Mouse (Mus musculus): Measurements from ENCODE around the gene Etv2. TPM values are rescaled to one million over a fixed set of nuclear protein-coding genes. Genes with fewer than 3 reads are reported as not detected.

Gene Etv2
- polyA plus RNA-seq, 1 experiment from 2014 or later, result 2.6 TPM

DNA sequence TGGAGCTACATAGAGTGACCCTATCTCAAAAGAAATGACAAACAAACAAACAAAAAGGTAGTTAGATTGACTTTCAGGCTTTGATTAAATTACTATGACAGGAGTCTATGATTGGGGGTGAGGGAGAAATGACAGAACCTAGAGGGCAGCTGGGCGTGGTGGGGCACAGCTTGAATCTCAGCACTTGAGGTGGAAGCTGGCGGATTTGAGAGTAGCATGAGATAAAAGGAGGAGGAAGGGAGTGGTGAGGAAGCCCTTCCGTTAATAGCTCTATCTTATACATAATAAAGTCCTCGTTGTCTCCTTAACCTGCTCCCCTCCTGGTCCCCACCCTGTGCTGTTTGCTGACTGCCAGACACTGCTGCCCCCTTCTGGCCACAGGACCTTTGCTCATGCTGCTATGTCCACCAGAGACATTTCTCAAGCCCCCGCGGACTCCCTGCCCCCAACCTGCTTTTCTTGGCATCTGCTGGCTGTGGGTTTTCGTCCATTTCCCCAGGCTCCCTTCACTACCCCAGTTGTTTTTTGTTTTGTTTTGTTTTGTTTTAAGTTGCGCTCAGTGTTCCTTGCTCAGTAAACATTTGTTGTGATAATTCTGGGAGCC is 27.8 kb downstream of the Etv2 start:
- 21% methylated on average over 8 of the region's 8 CpGs for WGBS (ENCODE audit: insufficient replicate concordance)
- ATAC-seq (replicated peaks; ENCODE audit: insufficient number of reproducible peaks, low FRiP score, low TSS enrichment), result no peak

DNA sequence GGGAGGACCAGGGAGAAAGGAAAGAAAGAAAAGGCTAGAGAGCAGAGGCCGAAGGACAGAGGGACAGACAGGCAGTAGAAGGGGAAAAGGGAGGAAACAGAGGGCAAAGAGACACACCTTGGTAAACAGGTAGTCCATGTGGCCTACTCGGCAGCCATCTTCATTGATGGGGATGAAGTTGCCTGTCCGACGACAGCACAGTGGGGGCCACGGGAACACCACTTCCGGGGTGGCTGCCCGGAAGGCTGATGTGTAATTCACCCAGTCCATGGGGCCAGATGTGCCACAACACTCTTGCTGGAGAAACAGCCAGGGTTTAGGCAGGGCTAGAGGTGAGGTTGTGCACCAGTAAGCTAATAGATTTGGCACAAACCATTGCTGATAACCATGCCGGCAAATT is 30.7 kb downstream of the Etv2 start:
- no peak for ATAC-seq (replicated peaks; ENCODE audit: insufficient number of reproducible peaks, low FRiP score, low TSS enrichment)
- WGBS (ENCODE audit: insufficient replicate concordance), result 76% methylated on average over 8 of the region's 8 CpGs

More for the DNA sequence above, 27.8 kb downstream of the Etv2 start:
- Histone ChIP-seq H3K4me2 (no peak overlapping the region), H3K4me3 (ENCODE audit: low read depth, low read length) (no peak overlapping the region), H3K27ac (ENCODE audit: low read depth, low read length) (no peak overlapping the region), H3K4me1 (ENCODE audit: control insufficient read depth, insufficient read depth, low read length) (peaks cover 6% of the 10 kb centered on the region; the same call in 1 of the 2 replicates), H3K9me3 (replicated peaks; ENCODE audit: control insufficient read depth, low read length) (no peaks in the 10 kb centered on the region), H3K27me3 (ENCODE audit: control insufficient read depth, insufficient read depth, low read length) (0 out of 2 replicates have a peak, but pooled peaks cover 3% of the 10 kb centered on the region), H3K9ac (ENCODE audit: low read depth, low read length) (no peak overlapping the region), H3K36me3 (ENCODE audit: control insufficient read depth, insufficient read depth, low read length) (no peaks in the 10 kb centered on the region)

DNA sequence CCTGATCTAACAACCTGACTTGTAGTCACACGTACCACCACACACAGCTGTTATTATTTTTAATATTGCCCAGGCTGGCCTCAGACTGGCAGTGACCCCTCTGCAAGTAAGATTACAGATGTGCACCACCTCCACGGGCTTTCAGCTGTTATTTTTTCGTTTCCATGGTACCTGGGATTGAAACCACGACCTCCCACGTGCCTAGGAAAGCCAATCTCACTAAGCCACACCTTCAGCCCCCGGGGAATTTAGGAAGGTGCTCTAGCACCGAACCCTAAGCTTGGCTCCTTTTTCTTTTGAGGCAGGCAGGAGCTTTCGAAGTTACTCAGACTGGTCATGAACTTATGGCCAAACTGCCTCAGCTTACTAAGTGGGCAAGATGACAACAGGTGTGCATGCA is 31.2 kb downstream of the Etv2 start:
- Histone ChIP-seq H3K9me3 (replicated peaks; ENCODE audit: control insufficient read depth, low read length) (no peaks in the 10 kb centered on the region), H3K4me1 (ENCODE audit: control insufficient read depth, insufficient read depth, low read length) (no peaks in the 10 kb centered on the region), H3K4me2 (no peak overlapping the region), H3K9ac (ENCODE audit: low read depth, low read length) (no peak overlapping the region), H3K36me3 (ENCODE audit: control insufficient read depth, insufficient read depth, low read length) (no peaks in the 10 kb centered on the region), H3K4me3 (ENCODE audit: low read depth, low read length) (no peak overlapping the region), H3K27ac (ENCODE audit: low read depth, low read length) (no peak overlapping the region), H3K27me3 (ENCODE audit: control insufficient read depth, insufficient read depth, low read length) (0 out of 2 replicates have a peak, but pooled peaks cover 3% of the 10 kb centered on the region)
- 54% methylated on average over 8 of the region's 8 CpGs for WGBS (ENCODE audit: insufficient replicate concordance)
- no peak for ATAC-seq (replicated peaks; ENCODE audit: insufficient number of reproducible peaks, low FRiP score, low TSS enrichment)

More for the DNA sequence above, 30.7 kb downstream of the Etv2 start:
- Histone ChIP-seq H3K27me3 (ENCODE audit: control insufficient read depth, insufficient read depth, low read length) (0 out of 2 replicates have a peak, but pooled peaks cover 3% of the 10 kb centered on the region), H3K36me3 (ENCODE audit: control insufficient read depth, insufficient read depth, low read length) (no peaks in the 10 kb centered on the region), H3K9me3 (replicated peaks; ENCODE audit: control insufficient read depth, low read length) (no peaks in the 10 kb centered on the region), H3K27ac (ENCODE audit: low read depth, low read length) (no peak overlapping the region), H3K9ac (ENCODE audit: low read depth, low read length) (no peak overlapping the region), H3K4me1 (ENCODE audit: control insufficient read depth, insufficient read depth, low read length) (peaks cover 2% of the 10 kb centered on the region; the same call in 1 of the 2 replicates), H3K4me3 (ENCODE audit: low read depth, low read length) (no peak overlapping the region), H3K4me2 (no peak overlapping the region)

DNA sequence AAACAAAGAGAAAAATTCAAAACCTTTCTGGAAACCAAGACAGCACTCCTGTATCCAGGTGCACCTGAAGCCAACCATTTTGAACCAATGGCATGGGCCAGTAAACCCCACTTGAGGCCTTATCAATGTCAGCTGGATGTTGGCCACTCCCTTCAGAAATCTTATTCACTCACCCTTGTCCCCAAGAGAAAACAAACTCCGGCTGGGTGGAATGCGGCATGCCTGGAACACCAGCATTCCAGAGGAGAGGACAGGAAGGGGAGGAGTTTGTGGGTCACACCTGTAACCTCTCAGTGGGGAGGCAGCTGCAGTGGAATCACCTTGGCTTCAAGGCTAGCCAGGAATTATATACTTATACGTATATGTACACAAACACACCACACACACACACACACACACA is 33.1 kb downstream of the Etv2 start:
- Histone ChIP-seq H3K9me3 (replicated peaks; ENCODE audit: control insufficient read depth, low read length) (no peaks in the 10 kb centered on the region), H3K4me3 (ENCODE audit: low read depth, low read length) (no peak overlapping the region), H3K4me1 (ENCODE audit: control insufficient read depth, insufficient read depth, low read length) (no peaks in the 10 kb centered on the region), H3K9ac (ENCODE audit: low read depth, low read length) (no peak overlapping the region), H3K27me3 (ENCODE audit: control insufficient read depth, insufficient read depth, low read length) (no peaks in the 10 kb centered on the region), H3K4me2 (no peak overlapping the region), H3K27ac (ENCODE audit: low read depth, low read length) (no peak overlapping the region), H3K36me3 (ENCODE audit: control insufficient read depth, insufficient read depth, low read length) (no peaks in the 10 kb centered on the region)
- ATAC-seq (replicated peaks; ENCODE audit: insufficient number of reproducible peaks, low FRiP score, low TSS enrichment), result no peak
- 25% methylated on average over 3 of the region's 3 CpGs for whole genome bisulfite sequencing (ENCODE audit: insufficient replicate concordance)

DNA sequence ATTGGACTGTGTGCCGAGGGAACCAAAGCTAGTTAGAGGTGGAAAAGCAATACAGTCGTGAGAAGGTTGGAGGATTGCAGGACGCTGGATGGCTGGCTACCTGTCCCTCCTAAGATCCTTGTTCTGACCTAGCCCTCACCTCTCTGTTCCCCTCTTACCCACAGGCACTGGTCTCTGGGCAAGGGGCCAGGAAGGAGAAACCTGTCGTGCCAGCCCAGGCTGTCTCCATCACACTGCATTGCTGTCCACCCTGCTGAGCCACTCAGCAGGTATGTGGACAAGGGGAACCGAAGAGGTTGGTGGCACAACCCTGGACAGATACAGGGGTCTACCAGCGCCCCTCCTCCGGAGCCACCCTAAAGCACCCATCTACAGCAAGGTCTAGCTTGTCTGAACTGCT is 35.0 kb downstream of the Etv2 start:
- H3K36me3 ChIP-seq (ENCODE audit: control insufficient read depth, insufficient read depth, low read length), result no peaks in the 10 kb centered on the region
- H3K9ac ChIP-seq (ENCODE audit: low read depth, low read length), result no peak overlapping the region
- H3K4me3 ChIP-seq (ENCODE audit: low read depth, low read length), result no peak overlapping the region
- no peaks in the 10 kb centered on the region for H3K4me1 ChIP-seq (ENCODE audit: control insufficient read depth, insufficient read depth, low read length)
- H3K4me2 ChIP-seq, result no peak overlapping the region
- H3K27ac ChIP-seq (ENCODE audit: low read depth, low read length), result no peak overlapping the region
- H3K27me3 ChIP-seq (ENCODE audit: control insufficient read depth, insufficient read depth, low read length), result no peaks in the 10 kb centered on the region
- H3K9me3 ChIP-seq (replicated peaks; ENCODE audit: control insufficient read depth, low read length), result no peaks in the 10 kb centered on the region
- no peak for ATAC-seq (replicated peaks; ENCODE audit: insufficient number of reproducible peaks, low FRiP score, low TSS enrichment)
- WGBS (ENCODE audit: insufficient replicate concordance), result 75% methylated on average over 7 of the region's 7 CpGs

DNA sequence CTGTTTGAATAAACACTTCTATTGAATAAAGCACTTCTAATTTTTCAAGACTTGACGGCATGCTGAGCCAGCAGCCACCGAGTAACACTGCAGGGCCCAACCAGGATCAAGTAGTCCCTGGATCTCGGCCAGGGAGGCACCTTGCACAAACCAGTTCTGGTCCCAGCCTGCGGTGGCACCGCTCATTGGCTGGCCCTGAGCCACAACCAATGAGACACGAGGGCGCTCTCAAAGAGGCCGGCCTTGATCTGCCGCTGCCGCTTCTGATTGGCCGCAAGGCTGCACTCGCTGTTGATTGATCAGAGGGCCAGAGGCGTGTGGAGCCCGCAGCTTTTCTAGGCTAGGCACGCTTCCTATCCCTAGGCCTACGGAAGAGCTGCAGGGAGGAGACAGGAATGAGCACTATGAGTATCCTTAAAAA is 35.7 kb downstream of the Etv2 start:
- H3K9me3 ChIP-seq (replicated peaks; ENCODE audit: control insufficient read depth, low read length), result no peaks in the 10 kb centered on the region
- H3K27me3 ChIP-seq (ENCODE audit: control insufficient read depth, insufficient read depth, low read length), result no peaks in the 10 kb centered on the region
- H3K27ac ChIP-seq (ENCODE audit: low read depth, low read length), result no peak overlapping the region
- H3K4me3 ChIP-seq (ENCODE audit: low read depth, low read length), result no peak overlapping the region
- 2% methylated on average over 16 of the region's 16 CpGs for WGBS (ENCODE audit: insufficient replicate concordance)
- H3K4me2 ChIP-seq, result peak overlapping the region; percentile 46
- H3K9ac ChIP-seq (ENCODE audit: low read depth, low read length), result no peak overlapping the region; the same call in 1 of the 2 replicates
- no peaks in the 10 kb centered on the region for H3K36me3 ChIP-seq (ENCODE audit: control insufficient read depth, insufficient read depth, low read length)
- H3K4me1 ChIP-seq (ENCODE audit: control insufficient read depth, insufficient read depth, low read length), result no peaks in the 10 kb centered on the region
- peak; percentile 92 for ATAC-seq (replicated peaks; ENCODE audit: insufficient number of reproducible peaks, low FRiP score, low TSS enrichment)

DNA sequence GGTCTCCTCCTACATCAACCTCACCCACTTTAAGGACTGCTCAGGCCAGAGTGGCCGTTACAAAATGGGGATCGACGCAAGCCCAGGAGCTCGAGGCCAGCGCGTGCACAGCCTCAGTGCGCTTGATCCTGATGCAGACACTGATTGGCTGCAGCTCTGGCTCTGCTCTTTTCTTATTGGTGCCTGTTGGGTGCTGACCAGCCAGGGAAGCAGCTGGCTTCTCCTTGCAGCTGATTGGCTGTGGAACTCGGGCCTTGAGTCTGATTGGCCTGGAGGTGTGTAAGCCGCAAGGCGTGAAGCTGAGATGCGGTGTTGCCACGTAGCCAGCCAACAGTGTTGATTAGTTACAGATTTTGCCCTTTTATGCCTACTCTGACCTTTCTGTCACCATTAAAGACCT is 36.9 kb downstream of the Etv2 start, which contains the start of gene Zbtb32:
Zbtb32 (minus strand) TSS at position 124 of the 400 bp plus-strand sequence.
- H3K9ac ChIP-seq (ENCODE audit: low read depth, low read length), result no peak within 1 kb of the TSS
- H3K9me3 ChIP-seq (replicated peaks; ENCODE audit: control insufficient read depth, low read length), result no peaks in the 10 kb centered on the region
- H3K4me3 ChIP-seq (ENCODE audit: low read depth, low read length), result no peak within 1 kb of the TSS
- no peaks in the 10 kb centered on the region for H3K27me3 ChIP-seq (ENCODE audit: control insufficient read depth, insufficient read depth, low read length)
- WGBS (ENCODE audit: insufficient replicate concordance), result 86% methylated on average over 12 of the region's 12 CpGs
- no peaks in the 10 kb centered on the region for H3K4me1 ChIP-seq (ENCODE audit: control insufficient read depth, insufficient read depth, low read length)
- H3K4me2 ChIP-seq, result peak within 1 kb of the TSS; percentile 34
- no peaks in the 10 kb centered on the region for H3K36me3 ChIP-seq (ENCODE audit: control insufficient read depth, insufficient read depth, low read length)
- ATAC-seq (replicated peaks; ENCODE audit: insufficient number of reproducible peaks, low FRiP score, low TSS enrichment), result no peak
- H3K27ac ChIP-seq (ENCODE audit: low read depth, low read length), result no peak within 1 kb of the TSS

DNA sequence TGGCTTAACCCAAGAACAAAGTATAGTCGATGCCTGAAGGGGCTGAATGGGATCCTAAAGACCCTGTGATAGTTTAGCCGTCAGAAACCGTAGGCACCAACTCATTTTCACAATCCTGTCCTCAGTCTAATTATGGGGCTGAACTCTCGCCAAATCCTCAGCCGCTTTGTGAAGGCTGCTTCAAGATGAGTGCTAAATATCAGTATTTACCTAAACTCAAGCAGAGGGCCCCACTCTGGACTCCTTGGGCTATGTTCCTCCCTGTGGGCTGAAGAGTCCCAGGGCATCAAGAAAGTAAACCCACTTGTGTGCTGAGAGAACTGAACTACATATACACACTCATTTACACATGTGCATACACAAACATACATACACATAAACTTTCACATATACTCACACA is 38.8 kb downstream of the Etv2 start:
- Histone ChIP-seq H3K27me3 (ENCODE audit: control insufficient read depth, insufficient read depth, low read length) (0 out of 2 replicates have a peak, but pooled peaks cover 4% of the 10 kb centered on the region), H3K9ac (ENCODE audit: low read depth, low read length) (no peak overlapping the region), H3K9me3 (replicated peaks; ENCODE audit: control insufficient read depth, low read length) (no peaks in the 10 kb centered on the region), H3K4me2 (no peak overlapping the region), H3K4me3 (ENCODE audit: low read depth, low read length) (no peak overlapping the region), H3K4me1 (ENCODE audit: control insufficient read depth, insufficient read depth, low read length) (no peaks in the 10 kb centered on the region), H3K27ac (ENCODE audit: low read depth, low read length) (no peak overlapping the region), H3K36me3 (ENCODE audit: control insufficient read depth, insufficient read depth, low read length) (no peaks in the 10 kb centered on the region)
- ATAC-seq (replicated peaks; ENCODE audit: insufficient number of reproducible peaks, low FRiP score, low TSS enrichment), result no peak
- 72% methylated on average over 5 of the region's 5 CpGs for WGBS (ENCODE audit: insufficient replicate concordance)

DNA sequence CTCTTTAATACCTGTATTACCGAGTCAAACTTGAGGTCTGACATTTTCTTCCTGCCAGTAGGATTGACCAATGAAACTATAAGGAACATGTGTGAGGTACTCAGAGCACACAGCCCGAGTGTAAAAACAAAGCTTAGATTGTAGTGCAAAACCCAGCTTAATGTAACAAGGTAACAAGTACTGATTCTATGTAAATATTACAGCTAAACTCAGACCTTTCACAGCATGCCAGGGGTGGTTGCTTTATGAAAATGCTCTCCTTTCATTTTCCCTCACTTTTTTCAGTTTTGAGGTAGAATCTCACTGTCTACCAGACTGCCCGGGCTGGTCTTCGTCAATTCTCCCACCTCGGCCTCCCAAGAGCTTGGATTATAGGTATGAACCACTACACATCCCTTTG is 39.6 kb downstream of the Etv2 start:
- 70% methylated on average over 5 of the region's 5 CpGs for whole genome bisulfite sequencing (ENCODE audit: insufficient replicate concordance)
- H3K9ac ChIP-seq (ENCODE audit: low read depth, low read length), result no peak overlapping the region
- H3K4me3 ChIP-seq (ENCODE audit: low read depth, low read length), result no peak overlapping the region
- H3K27ac ChIP-seq (ENCODE audit: low read depth, low read length), result no peak overlapping the region
- H3K4me2 ChIP-seq, result no peak overlapping the region
- H3K27me3 ChIP-seq (ENCODE audit: control insufficient read depth, insufficient read depth, low read length), result 0 out of 2 replicates have a peak, but pooled peaks cover 4% of the 10 kb centered on the region
- ATAC-seq (replicated peaks; ENCODE audit: insufficient number of reproducible peaks, low FRiP score, low TSS enrichment), result no peak
- no peaks in the 10 kb centered on the region for H3K9me3 ChIP-seq (replicated peaks; ENCODE audit: control insufficient read depth, low read length)
- H3K4me1 ChIP-seq (ENCODE audit: control insufficient read depth, insufficient read depth, low read length), result no peaks in the 10 kb centered on the region
- H3K36me3 ChIP-seq (ENCODE audit: control insufficient read depth, insufficient read depth, low read length), result no peaks in the 10 kb centered on the region
